Mouse (Mus musculus): Measurements from ENCODE around the gene Mark1.

Mark1 gene

DNA sequence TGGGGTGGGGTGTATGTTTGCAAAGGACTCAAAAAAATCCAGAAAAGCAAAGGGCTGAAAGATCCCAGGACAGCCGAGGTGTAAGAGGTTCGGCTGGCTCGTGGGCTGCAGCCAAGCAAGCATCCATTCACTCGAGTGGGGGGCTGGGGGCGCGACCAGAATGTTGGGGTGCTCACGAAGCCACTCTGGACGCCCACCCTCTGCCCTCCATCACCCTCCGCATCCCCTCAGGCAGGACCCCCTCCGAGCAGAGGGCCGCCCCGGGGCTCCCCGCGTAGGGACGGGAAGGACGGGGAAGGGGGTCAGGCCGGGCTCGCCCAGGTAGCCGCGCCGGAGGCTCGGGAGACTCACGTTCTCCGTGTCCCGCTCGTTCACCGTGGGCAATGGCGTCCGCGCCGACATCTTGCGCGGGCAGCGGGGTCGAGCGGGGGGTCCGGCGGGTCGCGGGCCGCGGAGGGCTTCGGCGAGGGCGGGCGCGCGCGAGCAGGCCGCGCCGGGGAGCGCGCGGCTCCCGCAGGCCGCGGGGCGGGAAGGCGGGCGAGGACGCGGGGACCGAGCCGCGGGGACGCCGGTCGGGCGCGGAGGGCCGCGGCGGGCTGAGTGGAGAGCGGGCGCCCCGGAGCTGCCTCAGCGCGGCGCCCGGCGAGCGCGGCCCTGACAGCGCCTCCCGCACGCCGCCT is at the start of gene Mark1:
TSS of gene Mark1 (minus strand) at position 500 of the 680 bp plus-strand sequence.
- peak; percentile 45 for DNase-seq (ENCODE audit: inconsistent ontology term)

DNA sequence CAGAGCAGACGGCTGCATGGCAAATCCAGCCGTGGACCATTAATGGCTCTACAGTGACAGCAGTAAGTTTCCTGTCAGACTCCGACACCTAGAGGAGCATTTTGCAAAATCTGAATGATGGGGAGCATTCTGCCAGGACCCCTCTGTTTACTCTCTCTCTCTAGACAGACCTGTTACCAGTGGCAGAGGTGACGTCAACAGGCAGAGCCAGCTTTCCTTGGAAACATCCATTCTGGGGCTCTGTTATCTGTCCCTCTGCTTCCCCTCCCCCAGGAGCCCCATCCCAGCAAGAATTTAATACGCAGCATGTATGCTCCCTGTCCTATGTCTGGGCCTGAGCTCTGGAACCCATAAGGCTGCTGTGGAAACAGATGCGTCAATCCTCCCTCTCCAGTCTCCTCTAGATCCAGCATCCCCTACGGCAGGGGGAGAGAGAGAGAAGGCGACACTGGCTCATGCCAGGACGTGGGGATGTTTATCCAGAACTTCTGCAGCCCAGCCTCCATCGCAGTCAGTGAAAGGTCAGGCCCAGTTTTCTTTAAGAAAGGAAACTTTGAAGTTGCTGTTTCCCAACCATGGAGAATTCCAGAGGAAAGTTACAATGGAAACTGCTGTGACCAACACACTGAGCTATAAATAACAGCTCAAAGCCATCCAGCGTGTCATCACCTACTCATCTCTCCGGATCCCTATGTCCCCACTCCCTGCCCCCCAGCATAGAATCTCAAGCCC is 48.3 kb upstream of the Mark1 start:
- DNase-seq (ENCODE audit: inconsistent ontology term) = peak; percentile 3

DNA sequence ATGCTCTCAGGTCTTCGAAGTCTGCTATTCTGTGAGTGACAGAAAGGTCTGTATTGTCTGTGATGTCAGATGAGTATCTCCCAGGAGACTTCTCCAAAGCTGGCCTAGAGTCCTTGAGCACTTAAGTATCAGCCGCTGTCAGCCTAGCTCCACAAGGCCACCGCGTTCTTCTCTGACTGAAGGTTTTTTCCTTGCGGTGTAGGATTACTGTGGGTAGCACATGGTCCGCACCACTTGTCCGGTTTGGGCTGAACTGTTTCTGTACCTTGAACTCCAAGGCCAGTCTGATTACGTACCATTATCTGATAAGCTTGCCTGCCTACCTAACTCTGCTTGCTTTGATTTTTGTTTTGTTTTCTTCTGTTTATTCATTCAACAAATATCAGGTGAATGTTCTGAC is 47.1 kb upstream of the Mark1 start:
- no peak for DNase-seq (ENCODE audit: inconsistent ontology term)

GRCm38 (mm10) chr1:185038183-185038686 is 38.9 kb upstream of the Mark1 start:
- no peak for DNase-seq (ENCODE audit: inconsistent ontology term)

GRCm38 (mm10) chr1:185030565-185030964 is 31.2 kb upstream of the Mark1 start:
- no peak for DNase-seq (ENCODE audit: inconsistent ontology term)

- DNase-seq (ENCODE audit: inconsistent ontology term) = no peak
Observed at GRCm38 (mm10) chr1:185020429-185021168, 21.2 kb upstream of the Mark1 start.

DNA sequence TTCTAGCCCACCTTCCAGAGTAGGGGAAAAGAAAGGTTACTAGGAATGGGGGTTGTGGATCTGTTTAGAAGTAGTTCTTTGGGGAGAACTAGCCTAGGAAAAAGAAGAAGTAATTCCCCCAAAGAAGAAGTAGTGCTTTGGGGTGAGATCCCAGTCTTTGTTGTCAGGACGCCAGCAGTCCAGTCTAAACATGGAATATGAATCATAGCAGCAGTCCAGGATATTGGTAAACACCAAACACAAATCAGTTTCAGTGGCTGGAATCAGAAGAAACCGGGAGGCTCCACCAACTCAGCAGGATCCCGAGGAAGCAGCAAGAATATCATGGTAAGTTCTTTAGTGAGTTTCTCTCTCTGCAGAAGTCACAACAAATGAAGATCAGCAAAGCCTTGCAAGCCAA is 13.2 kb upstream of the Mark1 start:
- DNase-seq (ENCODE audit: inconsistent ontology term) = no peak

GRCm38 (mm10) chr1:185007066-185007465 is 7.7 kb upstream of the Mark1 start:
- no peak for DNase-seq (ENCODE audit: inconsistent ontology term)

- peak; percentile 77 for DNase-seq (ENCODE audit: inconsistent ontology term)
Observed at GRCm38 (mm10) chr1:184999780-185000599, 620 bp upstream of the Mark1 start.

DNA sequence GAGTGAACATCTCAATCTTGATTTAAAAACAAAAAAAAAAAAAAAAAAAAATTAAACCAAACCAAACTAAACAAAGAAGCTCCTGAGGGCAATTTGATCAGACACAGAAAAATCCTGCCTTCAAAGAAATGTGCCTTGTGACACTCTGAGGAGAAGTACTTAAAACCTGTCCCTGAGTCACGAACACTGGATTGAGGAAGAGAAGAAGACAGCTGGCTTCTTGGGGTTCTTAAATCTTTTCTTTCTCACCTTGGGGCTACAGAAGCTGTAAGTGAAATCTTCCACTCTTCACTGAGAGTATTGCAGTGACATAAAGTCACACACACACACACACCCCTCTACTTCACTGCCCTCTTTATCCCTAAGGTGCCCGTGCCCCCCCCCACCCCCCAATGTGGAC is 739 bp downstream of the Mark1 start:
- DNase-seq (ENCODE audit: inconsistent ontology term) = no peak

GRCm38 (mm10) chr1:184998161-184998560 is 1.2 kb downstream of the Mark1 start:
- DNase-seq (ENCODE audit: inconsistent ontology term) = no peak

DNA sequence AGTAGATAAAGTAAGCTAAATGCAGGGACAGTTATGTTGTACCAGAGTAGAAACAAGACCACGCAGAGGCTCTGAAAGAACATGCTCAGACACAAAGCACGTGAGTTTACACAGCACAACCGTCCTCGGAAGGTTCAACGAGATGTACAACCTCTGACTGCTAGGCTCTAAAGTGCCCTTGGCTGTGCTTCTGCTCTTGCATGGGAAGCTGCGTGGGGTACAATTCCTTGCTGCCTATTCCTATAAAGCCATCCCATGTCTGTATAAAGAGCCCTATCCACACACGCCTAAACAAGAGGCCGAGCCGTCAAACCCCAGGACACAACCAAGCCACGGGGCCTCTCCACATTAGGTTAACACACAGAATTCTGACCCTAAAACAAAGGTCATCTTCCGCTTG is 1.9 kb downstream of the Mark1 start:
- no peak for DNase-seq (ENCODE audit: inconsistent ontology term)

GRCm38 (mm10) chr1:184995335-184995734 is 4.0 kb downstream of the Mark1 start:
- no peak for DNase-seq (ENCODE audit: inconsistent ontology term)

DNA sequence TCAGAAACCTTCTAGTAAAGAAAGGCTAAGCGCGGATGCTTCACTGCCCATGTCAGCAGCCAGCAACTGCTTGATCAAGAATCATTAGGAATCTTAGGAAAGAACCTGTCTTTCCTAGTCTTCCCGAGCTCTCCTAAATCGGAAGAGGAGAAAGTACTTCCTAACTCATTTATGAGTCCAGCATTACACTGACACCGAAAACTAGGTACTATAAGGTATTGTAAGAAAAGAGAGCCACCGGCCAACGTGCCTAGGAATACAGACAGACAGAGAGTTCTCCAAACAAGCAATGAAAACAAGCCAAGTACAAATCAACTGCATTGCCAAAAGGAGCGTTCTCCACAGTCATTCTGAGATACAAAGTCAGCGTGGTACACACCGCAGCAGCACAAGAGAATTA is 8.2 kb downstream of the Mark1 start:
- no peak for DNase-seq (ENCODE audit: inconsistent ontology term)

DNA sequence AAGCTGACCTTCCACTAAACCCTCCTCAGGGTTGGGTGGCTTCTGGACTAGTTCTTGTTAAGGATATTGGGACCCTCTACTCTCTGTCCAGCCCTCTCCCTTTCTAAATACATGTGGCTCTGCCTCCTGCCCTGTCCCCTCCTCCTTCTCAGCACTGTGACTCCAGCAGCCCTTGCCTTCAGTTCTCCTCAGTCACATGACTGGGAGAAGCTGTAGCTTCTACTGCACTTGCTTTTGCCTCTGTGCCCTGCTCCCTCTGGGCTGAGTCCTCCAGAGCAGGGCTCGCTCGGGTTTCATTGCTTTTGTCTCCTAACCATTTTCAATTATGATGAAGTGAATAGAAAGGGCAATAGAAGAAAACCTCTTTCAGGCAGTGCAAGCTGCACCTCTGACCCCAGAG is 12.6 kb downstream of the Mark1 start:
- no peak for DNase-seq (ENCODE audit: inconsistent ontology term)

- no peak for DNase-seq (ENCODE audit: inconsistent ontology term)
Observed at GRCm38 (mm10) chr1:184984723-184985122, 14.6 kb downstream of the Mark1 start.

GRCm38 (mm10) chr1:184983751-184984150 is 15.6 kb downstream of the Mark1 start:
- no peak for DNase-seq (ENCODE audit: inconsistent ontology term)

DNA sequence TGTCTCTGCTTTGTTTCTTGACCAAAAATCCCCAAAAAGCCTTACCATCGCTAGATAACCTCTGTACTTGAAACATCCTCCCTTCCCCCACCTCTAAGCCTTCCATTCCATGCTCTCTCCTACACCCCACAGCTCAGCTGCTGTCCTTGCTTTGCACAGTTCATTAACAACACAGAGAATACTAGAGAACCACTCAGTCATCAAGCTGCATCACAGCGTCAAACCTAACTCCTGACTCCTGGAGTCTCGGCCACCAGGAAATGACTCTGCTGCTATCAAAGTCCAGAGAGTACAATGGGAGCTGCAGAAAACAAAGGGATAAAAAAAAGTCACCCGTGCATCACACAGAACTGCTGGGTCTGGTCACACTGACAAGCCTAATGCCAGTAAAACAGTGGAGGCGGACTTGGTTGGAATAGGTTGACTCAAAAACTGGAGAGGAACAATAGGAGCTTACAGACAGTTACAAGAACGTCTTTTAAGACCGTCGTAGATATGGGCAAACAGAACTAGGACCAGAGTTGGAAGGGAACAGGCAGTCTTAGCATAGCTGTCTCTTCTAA is 27.1 kb downstream of the Mark1 start:
- no peak for DNase-seq (ENCODE audit: inconsistent ontology term)

GRCm38 (mm10) chr1:184969374-184969773 is 30.0 kb downstream of the Mark1 start:
- DNase-seq (ENCODE audit: inconsistent ontology term) = no peak

DNA sequence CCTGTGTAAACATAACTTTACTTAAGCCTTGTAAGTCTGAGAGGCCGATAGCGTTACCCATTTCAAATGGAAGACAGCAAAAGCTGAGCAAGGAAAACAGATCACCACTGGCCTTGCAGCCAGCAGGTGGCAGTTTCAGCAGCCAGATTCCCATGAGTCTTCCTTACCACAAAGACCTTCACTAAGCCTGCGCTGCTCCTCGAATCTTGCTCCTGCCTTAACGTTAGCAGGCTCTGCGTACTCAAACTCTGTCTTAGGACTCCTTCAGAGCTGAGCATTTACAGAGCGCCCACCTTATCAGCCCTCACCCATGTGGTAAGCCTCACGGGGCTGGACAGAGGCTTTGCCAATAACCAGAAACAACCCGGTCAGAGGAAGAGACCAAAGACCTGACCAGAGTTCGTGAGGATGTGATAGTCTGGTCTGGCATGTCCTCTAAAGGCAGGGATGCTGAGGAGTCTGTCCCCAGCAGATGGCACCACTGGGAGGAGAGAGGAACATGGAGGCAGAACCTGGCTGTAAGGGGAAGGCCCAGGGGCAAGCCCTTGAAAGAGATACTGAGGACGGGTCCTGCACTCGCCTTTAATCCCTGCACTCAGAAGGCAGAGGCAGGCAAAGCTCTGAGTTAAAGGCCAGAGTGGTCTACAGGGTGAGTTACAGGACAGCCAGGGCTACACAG is 33.5 kb downstream of the Mark1 start:
- peak; percentile 19 for DNase-seq (ENCODE audit: inconsistent ontology term)
